Comparison of ENCODE assay signal across 8 mouse cellular contexts in the genomic region with DNA sequence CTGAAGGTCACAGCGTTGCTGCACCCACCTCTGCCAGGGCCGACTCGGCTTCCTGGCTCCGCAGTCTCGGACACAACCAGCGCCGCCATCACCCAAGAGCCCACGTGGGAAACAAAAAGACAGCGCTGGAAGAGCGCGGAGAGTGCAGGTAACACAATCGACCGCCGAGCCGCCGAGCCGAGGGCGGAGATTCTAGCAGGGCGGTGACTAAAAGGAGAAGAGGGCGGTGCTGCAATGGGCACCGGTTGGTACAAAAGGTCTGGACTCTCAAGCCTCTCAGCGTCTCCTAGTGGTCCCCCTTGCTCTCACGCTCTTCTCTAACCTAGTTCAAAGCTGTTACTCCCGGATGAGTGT. TPM values are rescaled to one million over a fixed set of nuclear protein-coding genes. Genes with fewer than 3 reads are reported as not detected.
DNase-seq lines count a peak whose midpoint lies in the region; ATAC-seq and TF ChIP-seq lines count a peak whose summit lies in the region.

No protein-coding gene starts in this region.

- no peak overlapping the region for H3K27ac ChIP-seq in hindbrain, embryonic 11.5 days (ENCODE audit: low read depth, low read length)
- peak overlapping the region; percentile 69 for H3K27ac ChIP-seq in left cerebral cortex, adult 2 months

- no peaks in the 10 kb centered on the region for H3K36me3 ChIP-seq in hindbrain, embryonic 11.5 days (ENCODE audit: control insufficient read depth, insufficient read depth, low read length)
- peaks cover 6% of the 10 kb centered on the region for H3K36me3 ChIP-seq in megakaryocyte, embryonic 14.5 days (replicated peaks; ENCODE audit: low read length)

- peak overlapping the region; percentile 40 for H3K9ac ChIP-seq in hindbrain, embryonic 11.5 days (ENCODE audit: low read depth, low read length)

- intact Hi-C loops in left cerebral cortex, adult 2 months (cut with DNase I): loop anchor here (5.0 kb wide), 2 partner anchors 207 to 272 kb away; a partner anchor contains a TSS

- H3K4me2 ChIP-seq in hindbrain, embryonic 11.5 days (replicated peaks; ENCODE audit: low read depth, low read length): peak overlapping the region; percentile 66

- WGBS in hindbrain, embryonic 11.5 days: under 1% methylated on average over 24 of the region's 24 CpGs

- H3K27me3 ChIP-seq in hindbrain, embryonic 11.5 days (ENCODE audit: control insufficient read depth, insufficient read depth, low read length): peaks cover 41% of the 10 kb centered on the region
- peaks cover 42% of the 10 kb centered on the region for H3K27me3 ChIP-seq in megakaryocyte, embryonic 14.5 days (replicated peaks)

- H3K9me3 ChIP-seq in hindbrain, embryonic 11.5 days (ENCODE audit: control insufficient read depth, low read length): no peaks in the 10 kb centered on the region
- H3K9me3 ChIP-seq in megakaryocyte, embryonic 14.5 days: no peaks in the 10 kb centered on the region

- peak; percentile 76 for ATAC-seq in hindbrain, embryonic 11.5 days (ENCODE audit: low FRiP score)

- peak overlapping the region; percentile 70 for H3K4me3 ChIP-seq in hindbrain, embryonic 11.5 days (ENCODE audit: low read depth, low read length)
- H3K4me3 ChIP-seq in left cerebral cortex, adult 2 months: peak overlapping the region; percentile 69
- peak overlapping the region; percentile 97 for H3K4me3 ChIP-seq in megakaryocyte, embryonic 14.5 days (replicated peaks)

- peak; percentile 84 for DNase-seq in T-cell, adult 2 months (ENCODE audit: low spot score)
- DNase-seq in cerebellum, adult 9-11 months: peak; percentile 86
- DNase-seq in forelimb bud, embryonic 11.5 days (ENCODE audit: low read depth, low spot score): peak; percentile 86
- peak; percentile 90 for DNase-seq in hindbrain, embryonic 11.5 days (ENCODE audit: low spot score)
- peak; percentile 79 to 84 for DNase-seq in left cerebral cortex, adult 2 months (ENCODE audit: extremely low spot score in 1 of 2, low spot score in 2 of 2)
- DNase-seq in right cerebral cortex, adult 2 months (ENCODE audit: low spot score in 2 of 2): peak; percentile 80 to 85
- peak; percentile 78 to 81 for DNase-seq in urinary bladder, postnatal 4 days (ENCODE audit: low spot score in 2 of 2)

- H3K4me1 ChIP-seq in hindbrain, embryonic 11.5 days (replicated peaks; ENCODE audit: control insufficient read depth, insufficient read depth, low read length): peaks cover 10% of the 10 kb centered on the region
- H3K4me1 ChIP-seq in megakaryocyte, embryonic 14.5 days: peaks cover 70% of the 10 kb centered on the region

- TF ChIP-seq CTCF in left cerebral cortex, adult 2 months (IDR thresholded peaks at IDR 0.05): peak; percentile 32

RNA-seq across cellular contexts. Expression of a gene that starts 0.7 kb away (rescaled TPM):
- polyA plus RNA-seq in hindbrain, embryonic 11.5 days (2014; fragmentation: Nextera tagmentation; extraction: Ambion mirVana): 14.1 and 18.8 TPM in 2 replicates
- total RNA-seq in left cerebral cortex, adult 2 months (2021): 10 to 100 TPM; 27.9 to 28.9 TPM
- polyA plus RNA-seq in megakaryocyte, embryonic 14.5 days (2012; ENCODE audit: insufficient read depth, low replicate concordance): 19.5 and 24.9 TPM in 2 replicates

RNA-seq across cellular contexts. Expression of a gene that starts 3.2 kb away (rescaled TPM):
- polyA plus RNA-seq in hindbrain, embryonic 11.5 days (2014; fragmentation: Nextera tagmentation; extraction: Ambion mirVana): 2.4 and 2.8 TPM in 2 replicates
- 10 to 100 TPM; 89.0 to 99.0 TPM for total RNA-seq in left cerebral cortex, adult 2 months (2021)
- 0.29 TPM in 1 of 2 replicates, not detected in the other for polyA plus RNA-seq in megakaryocyte, embryonic 14.5 days (2012; ENCODE audit: insufficient read depth, low replicate concordance)

RNA-seq across cellular contexts. Expression of a gene that starts 11.7 kb away (rescaled TPM):
- polyA plus RNA-seq in hindbrain, embryonic 11.5 days (2014; fragmentation: Nextera tagmentation; extraction: Ambion mirVana): 28.0 and 31.0 TPM in 2 replicates
- 10 to 100 TPM; 12.1 to 12.7 TPM for total RNA-seq in left cerebral cortex, adult 2 months (2021)
- 1.1 and 4.0 TPM in 2 replicates for polyA plus RNA-seq in megakaryocyte, embryonic 14.5 days (2012; ENCODE audit: insufficient read depth, low replicate concordance)

RNA-seq across cellular contexts. Expression of a gene that starts 21.0 kb away (rescaled TPM):
- 0.90 and 1.5 TPM in 2 replicates for polyA plus RNA-seq in hindbrain, embryonic 11.5 days (2014; fragmentation: Nextera tagmentation; extraction: Ambion mirVana)
- 1 to 10 TPM; 3.3 to 3.9 TPM for total RNA-seq in left cerebral cortex, adult 2 months (2021)
- polyA plus RNA-seq in megakaryocyte, embryonic 14.5 days (2012; ENCODE audit: insufficient read depth, low replicate concordance): 0.41 TPM in 1 of 2 replicates, not detected in the other
